In the genomic region with DNA sequence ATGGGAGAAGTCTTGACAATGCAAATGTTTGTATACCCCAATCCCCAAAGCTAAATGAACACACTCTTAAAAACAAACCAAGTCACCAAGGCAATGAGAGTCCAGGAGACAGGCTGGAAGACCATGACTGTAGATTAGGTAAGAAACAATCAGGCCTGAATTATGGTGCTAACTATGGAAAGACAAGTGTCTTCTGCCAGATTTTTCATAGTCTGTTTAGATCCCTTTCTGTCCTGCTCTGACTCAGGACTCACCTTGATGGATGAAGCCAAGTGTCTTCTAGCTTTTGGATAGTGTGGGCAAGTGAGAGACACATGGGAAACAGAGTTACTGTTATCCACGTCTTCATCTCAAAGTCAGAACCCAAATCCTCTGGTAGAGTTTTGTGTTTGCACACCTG, we compare ENCODE assay signal across 9 mouse cellular contexts. TPM values are rescaled to one million over a fixed set of nuclear protein-coding genes. Genes with fewer than 3 reads are reported as not detected.
DNase-seq lines count a peak whose midpoint lies in the region; ATAC-seq and TF ChIP-seq lines count a peak whose summit lies in the region.
"Had no signal": no experiment of that assay in that cellular context is flagged by ENCODE, and none has a peak within 500 bp of the region (broad histone marks: within the 10 kb centered on the region; RNA-seq: fewer than 3 reads in every experiment).

No protein-coding gene starts in this region.

- 0 out of 2 replicates have a peak overlapping the region, but pooled peaks have one; percentile 88 for H3K27ac ChIP-seq in heart, embryonic 10.5 days
- no peak overlapping the region for H3K27ac ChIP-seq in liver, embryonic 12.5 days
- H3K27ac ChIP-seq in liver, postnatal 0 days (ENCODE audit: low read depth): no peak overlapping the region
- H3K27ac ChIP-seq in hindbrain, embryonic 15.5 days (replicated peaks): peak overlapping the region; percentile 81; the same call in 1 of the 2 replicates
- H3K27ac ChIP-seq in neural tube, embryonic 13.5 days (replicated peaks): no peak overlapping the region

- no peaks in the 10 kb centered on the region for H3K9me3 ChIP-seq in heart, embryonic 10.5 days
- no peaks in the 10 kb centered on the region for H3K9me3 ChIP-seq in liver, embryonic 12.5 days (replicated peaks)
- no peaks in the 10 kb centered on the region for H3K9me3 ChIP-seq in liver, postnatal 0 days (ENCODE audit: low read length)
- H3K9me3 ChIP-seq in hindbrain, embryonic 15.5 days: no peaks in the 10 kb centered on the region
- no peaks in the 10 kb centered on the region for H3K9me3 ChIP-seq in neural tube, embryonic 13.5 days

- WGBS in heart, embryonic 10.5 days: 76% methylated on average over 1 of the region's 1 CpGs
- 64% methylated on average over 1 of the region's 1 CpGs for WGBS in liver, embryonic 12.5 days (ENCODE audit: insufficient replicate concordance)
- WGBS in liver, postnatal 0 days (ENCODE audit: insufficient replicate concordance): 65% methylated on average over 1 of the region's 1 CpGs
- WGBS in hindbrain, embryonic 15.5 days: 82% methylated on average over 1 of the region's 1 CpGs
- 81% methylated on average over 1 of the region's 1 CpGs for WGBS in neural tube, embryonic 13.5 days

- no peak for TF ChIP-seq EP300 in liver, postnatal 0 days (IDR thresholded peaks at IDR 0.05; ENCODE audit: low read depth)

- TF ChIP-seq CTCF in liver, postnatal 0 days (IDR thresholded peaks at IDR 0.05; ENCODE audit: low read depth): no peak

- no peaks in the 10 kb centered on the region for H3K27me3 ChIP-seq in heart, embryonic 10.5 days (ENCODE audit: insufficient read depth, poor library complexity, severe bottlenecking)
- peaks cover 40% of the 10 kb centered on the region for H3K27me3 ChIP-seq in liver, embryonic 12.5 days (replicated peaks)
- H3K27me3 ChIP-seq in liver, postnatal 0 days (ENCODE audit: insufficient read depth, low read length): peaks cover 17% of the 10 kb centered on the region
- H3K27me3 ChIP-seq in hindbrain, embryonic 15.5 days: no peaks in the 10 kb centered on the region
- no peaks in the 10 kb centered on the region for H3K27me3 ChIP-seq in neural tube, embryonic 13.5 days

- ATAC-seq in liver, embryonic 12.5 days: no peak
- ATAC-seq in liver, postnatal 0 days: no peak
- ATAC-seq in hindbrain, embryonic 15.5 days (ENCODE audit: low FRiP score, low read depth): no peak
- no peak for ATAC-seq in neural tube, embryonic 13.5 days (ENCODE audit: low read depth)

- intact Hi-C loops in heart, postnatal 25 days (cut with DNase I): loop anchor here (2.0 to 10.0 kb wide), 2 partner anchors 51 to 63 kb away; no protein-coding TSS in a partner anchor

- no peak overlapping the region for H3K9ac ChIP-seq in liver, embryonic 12.5 days
- H3K9ac ChIP-seq in liver, postnatal 0 days (replicated peaks): no peak overlapping the region
- no peak overlapping the region for H3K9ac ChIP-seq in hindbrain, embryonic 15.5 days
- no peak overlapping the region for H3K9ac ChIP-seq in neural tube, embryonic 13.5 days

- H3K4me3 ChIP-seq in heart, embryonic 10.5 days: peak overlapping the region; percentile 84; the same call in 1 of the 2 replicates
- H3K4me3 ChIP-seq in liver, embryonic 12.5 days: no peak overlapping the region
- H3K4me3 ChIP-seq in liver, postnatal 0 days (ENCODE audit: low read depth, low read length): no peak overlapping the region
- peak overlapping the region; percentile 93 for H3K4me3 ChIP-seq in hindbrain, embryonic 15.5 days
- H3K4me3 ChIP-seq in neural tube, embryonic 13.5 days: peak overlapping the region; percentile 70

- no peaks in the 10 kb centered on the region for H3K36me3 ChIP-seq in heart, embryonic 10.5 days
- no peaks in the 10 kb centered on the region for H3K36me3 ChIP-seq in liver, embryonic 12.5 days
- H3K36me3 ChIP-seq in liver, postnatal 0 days (replicated peaks; ENCODE audit: insufficient read depth, low read length): no peaks in the 10 kb centered on the region
- no peaks in the 10 kb centered on the region for H3K36me3 ChIP-seq in hindbrain, embryonic 15.5 days
- no peaks in the 10 kb centered on the region for H3K36me3 ChIP-seq in neural tube, embryonic 13.5 days

- peaks cover 11% of the 10 kb centered on the region for H3K4me1 ChIP-seq in heart, embryonic 10.5 days
- H3K4me1 ChIP-seq in liver, embryonic 12.5 days: peaks cover 9% of the 10 kb centered on the region; the same call in 1 of the 2 replicates
- 0 out of 2 replicates have a peak, but pooled peaks cover 5% of the 10 kb centered on the region for H3K4me1 ChIP-seq in liver, postnatal 0 days (ENCODE audit: insufficient read depth)
- peaks cover 18% of the 10 kb centered on the region for H3K4me1 ChIP-seq in hindbrain, embryonic 15.5 days (replicated peaks)
- H3K4me1 ChIP-seq in neural tube, embryonic 13.5 days (replicated peaks): peaks cover 10% of the 10 kb centered on the region

- peak overlapping the region; percentile 76 for H3K4me2 ChIP-seq in liver, embryonic 12.5 days
- no peak overlapping the region for H3K4me2 ChIP-seq in liver, postnatal 0 days (ENCODE audit: low read depth, low read length)
- H3K4me2 ChIP-seq in hindbrain, embryonic 15.5 days: peak overlapping the region; percentile 86
- H3K4me2 ChIP-seq in neural tube, embryonic 13.5 days: peak overlapping the region; percentile 63

- no peak for DNase-seq in heart, embryonic 10.5 days (ENCODE audit: low spot score)
- no peak for DNase-seq in heart, postnatal 25 days (ENCODE audit: low spot score)
- DNase-seq in liver, postnatal 0 days: no peak
- no peak for DNase-seq in layer of hippocampus, adult 18-20 months (ENCODE audit: low spot score in 2 of 2)
- no peak for DNase-seq in left cerebral cortex, adult 8-10 months (ENCODE audit: low spot score in 2 of 2)
- DNase-seq: lung, adult 2 months had no signal

RNA-seq across cellular contexts. Expression of a gene that starts 0.6 kb away (rescaled TPM):
- 9.0 and 11.0 TPM in 2 replicates for polyA plus RNA-seq in heart, embryonic 10.5 days (2016; fragmentation: Nextera tagmentation; extraction: Ambion mirVana)
- 1 to 10 TPM; 3.7 to 4.9 TPM for total RNA-seq in heart, postnatal 25 days (2021)
- 1.4 and 1.5 TPM in 2 replicates for polyA plus RNA-seq in liver, embryonic 12.5 days (2016; fragmentation: Nextera tagmentation; extraction: Ambion mirVana)
- 1.4 and 1.6 TPM in 2 replicates for polyA plus RNA-seq in liver, postnatal 0 days (2015; fragmentation: Nextera tagmentation; extraction: Ambion mirVana)
- polyA plus RNA-seq in hindbrain, embryonic 15.5 days (2015; fragmentation: Nextera tagmentation; extraction: Ambion mirVana): 21.9 and 24.3 TPM in 2 replicates
- 14.0 and 15.1 TPM in 2 replicates for polyA plus RNA-seq in neural tube, embryonic 13.5 days (2015; fragmentation: Nextera tagmentation; extraction: Ambion mirVana)
- total RNA-seq in layer of hippocampus, adult 18-20 months (2021): 10 to 100 TPM; 19.9 to 20.3 TPM
- total RNA-seq in left cerebral cortex, adult 8-10 months (2022): 10 to 100 TPM; 20.7 to 24.7 (median 22.1) TPM

RNA-seq across cellular contexts. Expression of a gene that starts 25.6 kb away (rescaled TPM):
- 50.3 and 61.2 TPM in 2 replicates for polyA plus RNA-seq in heart, embryonic 10.5 days (2016; fragmentation: Nextera tagmentation; extraction: Ambion mirVana)
- 10 to 100 TPM; 44.9 to 51.9 TPM for total RNA-seq in heart, postnatal 25 days (2021)
- 33.6 and 34.7 TPM in 2 replicates for polyA plus RNA-seq in liver, embryonic 12.5 days (2016; fragmentation: Nextera tagmentation; extraction: Ambion mirVana)
- polyA plus RNA-seq in liver, postnatal 0 days (2015; fragmentation: Nextera tagmentation; extraction: Ambion mirVana): 26.3 and 31.8 TPM in 2 replicates
- 55.9 and 58.6 TPM in 2 replicates for polyA plus RNA-seq in hindbrain, embryonic 15.5 days (2015; fragmentation: Nextera tagmentation; extraction: Ambion mirVana)
- 68.6 and 73.9 TPM in 2 replicates for polyA plus RNA-seq in neural tube, embryonic 13.5 days (2015; fragmentation: Nextera tagmentation; extraction: Ambion mirVana)
- total RNA-seq in layer of hippocampus, adult 18-20 months (2021): 10 to 100 TPM; 35.8 to 36.5 TPM
- total RNA-seq in left cerebral cortex, adult 8-10 months (2022): 10 to 100 TPM; 33.4 to 39.9 (median 36.4) TPM

RNA-seq across cellular contexts. Expression of a gene that starts 26.1 kb away (rescaled TPM):
- polyA plus RNA-seq in heart, embryonic 10.5 days (2016; fragmentation: Nextera tagmentation; extraction: Ambion mirVana): 34.4 and 38.1 TPM in 2 replicates
- total RNA-seq in heart, postnatal 25 days (2021): 10 to 100 TPM; 27.1 to 30.6 TPM
- 30.0 TPM in 2 replicates for polyA plus RNA-seq in liver, embryonic 12.5 days (2016; fragmentation: Nextera tagmentation; extraction: Ambion mirVana)
- polyA plus RNA-seq in liver, postnatal 0 days (2015; fragmentation: Nextera tagmentation; extraction: Ambion mirVana): 17.3 and 20.4 TPM in 2 replicates
- polyA plus RNA-seq in hindbrain, embryonic 15.5 days (2015; fragmentation: Nextera tagmentation; extraction: Ambion mirVana): 28.9 and 30.9 TPM in 2 replicates
- 36.3 and 38.1 TPM in 2 replicates for polyA plus RNA-seq in neural tube, embryonic 13.5 days (2015; fragmentation: Nextera tagmentation; extraction: Ambion mirVana)
- total RNA-seq in layer of hippocampus, adult 18-20 months (2021): 10 to 100 TPM; 64.9 to 68.0 TPM
- total RNA-seq in left cerebral cortex, adult 8-10 months (2022): 10 to 100 TPM; 54.0 to 73.3 (median 67.2) TPM

Comparison
In these comparisons a context has a peak if more than half of its experiments do, and no peak if none do; other contexts are left out.
1. H3K27ac ChIP-seq: peak in heart, embryonic 10.5 days (single experiment) and hindbrain, embryonic 15.5 days (single experiment); none in liver, embryonic 12.5 days (single experiment), liver, postnatal 0 days (single experiment) and neural tube, embryonic 13.5 days (single experiment).
2. H3K4me3 ChIP-seq: peak in heart, embryonic 10.5 days (single experiment), hindbrain, embryonic 15.5 days (single experiment) and neural tube, embryonic 13.5 days (single experiment); none in liver, embryonic 12.5 days (single experiment) and liver, postnatal 0 days (single experiment).